Mouse (Mus musculus): Measurements from ENCODE around the gene 6030458C11Rik.

The 6030458C11Rik gene

DNA sequence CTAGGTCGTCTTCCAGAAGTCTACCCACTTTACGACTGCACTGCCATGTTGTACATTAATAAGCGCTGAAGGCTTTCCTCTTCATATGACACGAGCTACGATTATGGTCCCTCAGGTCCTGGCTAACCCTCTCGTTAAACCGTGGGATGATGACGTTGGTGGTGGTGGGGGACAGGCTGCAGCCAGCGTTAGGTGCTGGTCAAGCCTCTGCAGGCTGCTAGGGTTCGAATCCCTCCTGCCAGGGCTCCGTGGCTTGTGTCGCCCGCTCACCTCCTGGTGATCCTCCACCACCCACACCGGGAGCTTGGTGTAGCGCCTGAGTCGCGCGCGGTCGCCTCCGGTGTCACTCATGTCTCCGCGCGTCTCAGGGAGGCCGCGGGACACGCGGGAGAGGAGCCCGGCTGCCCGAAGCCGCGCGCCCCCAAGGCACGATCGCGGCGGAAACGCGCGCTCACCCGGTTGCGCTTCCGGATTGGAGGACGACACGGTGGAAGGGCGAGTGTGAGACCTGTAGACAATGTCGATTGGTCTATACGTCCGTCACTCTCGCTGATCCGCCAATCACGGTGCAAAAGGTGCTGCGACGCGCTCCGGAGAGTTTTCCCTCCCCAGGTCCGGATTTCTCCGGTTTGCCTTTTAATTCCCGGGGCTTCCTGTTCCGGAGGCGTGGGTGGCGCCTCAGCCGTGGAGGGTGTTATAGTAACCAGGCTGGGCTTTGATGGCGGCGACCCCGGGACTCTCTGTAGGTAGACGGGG lies at the start of gene 6030458C11Rik, which contains the start of gene Drosha:
TSS of gene 6030458C11Rik (minus strand) at position 453 of the 756 bp plus-strand sequence.
TSS of gene Drosha (plus strand) at position 619 of the 756 bp plus-strand sequence.
- peak; percentile 98 to 100 for DNase-seq (ENCODE audit: inconsistent age in 2 of 2, low spot score in 1 of 2)

DNA sequence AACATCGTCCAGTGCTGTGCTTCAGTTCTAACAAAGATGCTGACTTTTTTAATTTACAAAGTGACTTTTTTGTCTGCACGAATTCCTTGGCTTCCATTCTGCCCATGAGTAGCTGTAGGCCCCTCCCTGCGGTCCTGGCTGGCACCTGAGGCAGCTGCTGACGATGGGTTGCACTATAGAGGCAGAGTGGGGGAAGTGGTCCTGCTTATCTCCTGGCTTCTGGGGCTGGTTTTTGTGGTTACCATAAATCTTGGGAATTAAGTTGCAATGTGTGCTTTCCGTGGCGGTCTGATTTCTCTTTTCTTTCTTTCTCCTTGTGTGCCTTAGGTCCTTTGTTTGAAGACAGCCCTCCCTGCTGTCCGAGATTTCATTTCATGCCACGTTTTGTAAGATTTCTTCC lies 42.8 kb upstream of the 6030458C11Rik start:
- no peak for DNase-seq (ENCODE audit: inconsistent age in 2 of 2, low spot score in 1 of 2)

DNA sequence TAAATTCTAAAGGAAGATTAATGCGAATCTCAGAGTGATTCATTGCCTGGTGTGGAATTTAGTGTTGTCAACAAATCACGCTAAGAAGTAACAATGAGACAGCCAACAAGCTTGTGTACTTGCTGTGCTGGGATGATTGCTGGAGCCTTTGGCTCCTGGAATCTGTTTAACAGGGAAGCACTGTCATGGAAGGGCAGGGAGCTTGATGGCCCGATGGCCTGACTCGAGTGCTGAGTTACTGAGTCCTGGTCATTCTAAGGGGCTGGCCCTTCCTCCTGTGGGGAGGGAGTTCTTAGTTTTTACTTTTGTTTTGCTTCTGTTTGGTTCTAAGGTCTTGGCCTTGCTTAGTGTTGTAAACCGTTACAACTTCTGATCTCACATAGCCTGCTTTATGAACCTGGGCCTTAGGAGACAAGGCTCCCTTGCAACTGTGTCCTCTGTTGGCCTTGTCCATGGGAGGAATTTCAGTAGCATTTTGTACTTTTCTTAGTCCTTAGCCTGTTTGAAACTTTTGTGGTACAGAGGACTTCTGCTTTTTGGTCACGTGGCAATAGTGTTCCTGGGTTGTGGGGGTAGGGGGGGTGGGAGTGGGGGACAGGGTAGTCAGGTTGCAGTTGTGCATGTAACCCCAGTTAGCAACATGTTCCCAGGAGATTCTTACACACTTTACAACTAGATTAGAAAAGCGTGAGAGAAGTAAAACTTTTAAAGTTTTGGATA lies 41.3 kb upstream of the 6030458C11Rik start:
- no peak for DNase-seq (ENCODE audit: inconsistent age in 2 of 2, low spot score in 1 of 2)

DNA sequence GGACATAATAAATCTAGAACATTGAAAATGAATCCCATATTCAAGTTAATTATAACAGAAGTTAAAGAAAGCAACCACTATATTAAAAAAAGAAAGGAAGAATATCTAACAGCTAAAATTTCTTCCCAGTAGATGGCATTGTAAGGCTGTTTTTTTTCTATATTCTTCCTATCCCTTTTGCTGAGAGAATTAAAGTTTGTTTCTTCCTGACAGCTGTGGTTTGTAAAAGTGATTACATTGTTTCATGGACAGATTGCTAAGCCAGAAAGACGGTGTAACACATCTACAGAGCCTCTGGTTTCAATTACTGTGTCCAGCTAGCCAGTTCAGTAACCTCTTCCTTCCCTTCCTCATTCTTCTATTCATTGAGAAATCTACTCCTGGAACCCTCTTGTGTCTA lies 39.2 kb upstream of the 6030458C11Rik start:
- no peak for DNase-seq (ENCODE audit: inconsistent age in 2 of 2, low spot score in 1 of 2)

DNA sequence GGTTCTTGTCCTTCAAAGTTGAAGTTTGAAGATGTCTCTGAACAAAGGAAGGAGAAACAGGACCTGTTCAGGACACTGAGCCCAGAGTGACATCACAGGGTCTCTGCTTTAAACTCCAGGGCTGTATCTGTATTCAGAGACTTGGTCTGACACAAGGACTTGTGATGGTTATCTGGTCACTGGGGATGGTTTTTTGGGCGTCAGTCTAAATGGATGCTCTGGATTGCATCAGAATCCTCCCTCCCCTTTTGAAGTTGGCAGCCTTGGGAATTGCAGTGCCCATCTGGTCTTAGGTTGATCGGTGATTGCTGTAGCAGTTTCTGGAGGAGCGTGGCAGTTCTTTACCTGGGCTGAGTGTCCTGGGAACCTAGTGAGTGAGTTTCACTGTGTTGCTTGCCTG lies 37.6 kb upstream of the 6030458C11Rik start:
- DNase-seq (ENCODE audit: inconsistent age in 2 of 2, low spot score in 1 of 2): no peak

DNA sequence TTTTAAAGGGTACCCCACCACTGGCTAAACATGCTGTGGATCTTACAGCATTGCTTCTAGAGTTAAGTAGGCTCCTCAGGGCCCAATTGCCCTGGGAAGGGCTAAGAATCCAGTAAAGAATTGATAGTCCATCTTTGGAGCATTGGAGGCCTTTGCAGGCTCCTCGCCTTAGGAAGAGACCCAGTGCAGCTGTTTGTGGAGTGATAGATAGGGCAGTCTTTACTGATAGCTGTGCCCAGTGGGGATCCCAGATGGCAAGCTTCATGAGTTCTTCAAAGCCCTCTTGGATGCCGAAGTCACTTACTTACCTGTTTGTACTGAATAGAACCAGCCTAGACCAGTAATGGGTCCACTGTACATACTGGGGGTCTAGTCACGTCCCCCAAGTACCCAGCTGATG lies 34.2 kb upstream of the 6030458C11Rik start:
- DNase-seq (ENCODE audit: inconsistent age in 2 of 2, low spot score in 1 of 2): no peak

DNA sequence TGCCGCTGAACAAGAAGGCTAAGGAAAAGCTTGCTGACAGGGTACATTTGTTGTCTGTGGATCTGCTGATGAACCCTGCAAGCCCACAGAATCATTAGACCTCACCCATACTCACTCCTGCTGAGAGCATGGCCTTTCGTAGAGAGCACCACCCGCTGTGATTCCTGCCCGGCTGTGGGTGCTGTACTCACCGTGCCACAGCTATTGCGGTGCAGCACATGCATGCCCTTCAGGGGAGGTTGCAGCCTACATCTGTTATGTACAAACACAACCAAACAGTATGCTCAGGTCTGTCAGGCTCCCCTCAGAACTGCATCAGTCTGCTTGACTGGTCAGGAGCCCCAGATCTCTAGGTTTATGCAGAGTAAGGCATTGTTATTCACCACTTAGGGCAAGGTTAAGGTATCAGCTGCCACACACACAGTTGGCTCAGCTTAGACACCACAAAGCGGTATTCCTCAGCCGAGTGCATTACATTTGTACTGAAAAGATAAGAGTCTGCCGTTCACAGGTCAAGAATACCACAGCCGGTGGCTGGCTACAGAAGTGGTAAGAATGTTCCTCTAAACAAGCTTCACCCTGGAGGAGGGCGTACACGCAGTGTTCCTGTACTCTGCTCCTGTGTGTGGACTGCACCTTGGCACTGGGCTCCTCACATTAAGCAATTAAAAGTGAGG lies 33.5 kb upstream of the 6030458C11Rik start:
- no peak for DNase-seq (ENCODE audit: inconsistent age in 2 of 2, low spot score in 1 of 2)

DNA sequence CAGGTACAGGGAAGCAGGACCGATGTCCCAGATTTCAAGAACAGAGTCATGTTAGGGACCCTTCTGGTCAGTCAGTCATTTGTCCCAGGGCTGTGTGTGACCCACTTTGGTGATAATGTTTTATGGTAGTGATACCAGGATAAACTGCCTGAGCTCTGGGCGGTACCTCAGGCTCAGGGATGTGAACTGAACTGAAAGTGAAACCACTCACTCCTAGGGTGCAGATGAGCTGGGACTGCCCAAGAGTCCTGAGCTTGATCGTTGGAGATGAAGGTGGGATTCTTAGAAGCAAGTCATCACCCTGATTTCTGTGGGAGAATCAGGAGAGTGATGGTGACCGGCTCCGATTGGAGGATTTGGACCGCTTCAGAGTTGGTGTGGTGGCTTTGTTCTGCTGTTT lies 32.3 kb upstream of the 6030458C11Rik start:
- DNase-seq (ENCODE audit: inconsistent age in 2 of 2, low spot score in 1 of 2): no peak

DNA sequence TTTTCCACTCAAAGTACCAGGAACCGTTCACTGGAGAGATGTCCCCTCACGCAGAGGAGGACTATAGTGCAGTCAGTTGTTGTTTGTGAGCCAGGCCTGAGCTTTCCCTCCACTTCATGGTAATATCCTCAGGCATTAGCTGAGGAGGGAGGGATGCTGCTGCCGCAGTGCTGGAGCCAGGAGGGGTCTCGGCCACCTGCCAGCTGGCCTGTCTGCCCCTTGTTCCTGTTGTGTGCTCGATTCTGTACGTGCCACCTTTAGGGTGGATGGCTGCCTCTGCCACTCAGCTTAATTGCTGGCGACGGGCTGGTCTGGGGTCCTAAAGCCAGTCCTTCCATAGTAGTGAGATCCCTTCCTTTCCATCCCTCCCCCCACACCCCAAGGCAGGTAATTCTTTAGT lies 29.0 kb upstream of the 6030458C11Rik start:
- no peak for DNase-seq (ENCODE audit: inconsistent age in 2 of 2, low spot score in 1 of 2)

DNA sequence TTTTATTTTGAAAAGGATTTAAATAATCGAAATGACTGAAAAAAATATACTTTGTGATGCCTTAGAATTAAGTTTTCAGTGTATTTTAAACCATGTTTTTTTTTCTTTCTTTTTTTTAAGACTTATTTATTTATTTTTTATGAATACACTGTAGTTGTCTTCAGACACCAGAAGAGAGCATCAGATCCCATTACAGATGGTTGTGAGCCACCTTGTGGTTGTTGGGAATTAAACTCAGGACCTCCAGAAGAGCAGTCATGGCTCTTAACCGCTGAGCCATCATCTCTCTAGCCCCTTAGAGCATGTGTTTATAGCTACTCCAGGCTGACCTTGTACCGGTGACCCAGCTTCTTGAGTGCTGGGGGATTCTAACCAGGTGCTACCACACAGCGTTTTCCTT lies 24.9 kb upstream of the 6030458C11Rik start:
- no peak for DNase-seq (ENCODE audit: inconsistent age in 2 of 2, low spot score in 1 of 2)

DNA sequence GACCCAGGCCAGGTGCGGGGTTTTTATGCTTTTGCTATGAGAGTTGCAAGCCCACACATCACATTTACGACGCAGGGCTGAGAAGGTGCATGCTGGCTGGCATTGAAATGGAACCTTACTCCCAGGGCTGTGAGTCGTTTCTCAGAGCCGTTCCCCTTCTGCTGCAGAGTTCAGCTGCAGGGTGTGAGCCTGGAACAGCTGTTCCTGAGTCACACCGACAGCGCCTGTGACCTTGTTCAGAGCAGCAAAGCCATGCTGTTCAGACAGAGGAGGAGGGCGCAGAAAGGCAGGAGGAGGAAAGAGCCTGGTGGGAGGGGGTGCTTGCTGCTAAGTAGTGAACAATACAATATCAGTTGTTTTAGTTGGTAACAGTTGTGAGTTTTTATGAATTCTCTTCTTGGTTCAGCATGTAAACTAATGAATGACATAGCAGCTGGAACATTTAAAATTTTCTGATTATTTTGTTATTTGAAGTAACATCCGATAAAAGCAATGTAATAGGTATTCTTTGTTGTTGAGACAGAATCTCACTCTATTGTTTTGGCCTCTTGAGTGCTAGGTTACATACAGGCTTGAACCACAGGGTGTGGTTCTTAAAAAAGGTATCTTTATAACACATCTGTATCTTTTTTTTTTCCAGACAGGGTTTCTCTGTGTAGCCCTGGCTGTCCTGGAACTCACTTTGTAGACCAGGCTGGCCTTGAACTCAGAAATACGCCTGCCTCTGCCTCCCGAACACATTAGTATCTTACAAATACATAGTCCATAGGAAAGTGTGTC lies 23.9 kb upstream of the 6030458C11Rik start:
- peak; percentile 37 to 40 for DNase-seq (ENCODE audit: inconsistent age in 2 of 2, low spot score in 1 of 2)

DNA sequence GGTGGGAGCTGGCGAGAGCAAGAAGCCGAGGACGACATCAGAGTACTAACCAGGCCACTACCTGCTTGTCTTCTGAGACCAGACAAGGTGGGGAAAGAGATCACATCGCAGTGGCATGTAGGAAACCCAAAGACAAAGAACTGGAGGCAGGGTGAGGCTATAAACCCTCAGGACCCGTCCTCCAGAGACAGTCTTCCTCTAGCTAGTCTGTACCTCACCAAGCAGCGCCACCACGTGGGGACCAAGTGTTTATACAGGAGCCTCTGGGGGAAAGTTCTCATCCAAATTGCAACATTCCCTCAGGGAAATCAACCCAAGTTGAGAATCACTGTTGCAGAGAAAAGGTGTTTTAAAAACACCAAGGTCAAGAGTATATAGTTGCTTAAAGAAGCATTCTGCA lies 18.4 kb upstream of the 6030458C11Rik start:
- no peak for DNase-seq (ENCODE audit: inconsistent age in 2 of 2, low spot score in 1 of 2)

DNA sequence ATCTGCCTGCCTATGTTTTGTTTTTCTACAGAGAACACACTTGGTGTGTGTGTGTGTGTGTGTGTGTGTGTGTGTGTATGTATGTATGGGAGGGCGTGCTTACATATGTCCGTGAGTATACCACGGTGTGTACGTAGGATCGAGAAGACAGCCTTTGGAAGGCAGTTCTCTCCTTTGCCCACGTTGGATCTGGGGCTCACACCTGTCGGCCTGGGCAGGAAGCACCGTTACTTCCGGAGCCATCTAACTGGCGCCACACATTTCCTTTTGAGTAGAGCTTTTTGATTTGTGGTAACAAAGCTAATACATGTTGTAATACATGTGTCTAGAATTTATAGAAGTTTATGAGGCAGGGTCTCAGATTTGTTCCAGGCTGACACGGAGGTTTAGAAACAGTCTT lies 16.3 kb upstream of the 6030458C11Rik start:
- no peak for DNase-seq (ENCODE audit: inconsistent age in 2 of 2, low spot score in 1 of 2)

DNA sequence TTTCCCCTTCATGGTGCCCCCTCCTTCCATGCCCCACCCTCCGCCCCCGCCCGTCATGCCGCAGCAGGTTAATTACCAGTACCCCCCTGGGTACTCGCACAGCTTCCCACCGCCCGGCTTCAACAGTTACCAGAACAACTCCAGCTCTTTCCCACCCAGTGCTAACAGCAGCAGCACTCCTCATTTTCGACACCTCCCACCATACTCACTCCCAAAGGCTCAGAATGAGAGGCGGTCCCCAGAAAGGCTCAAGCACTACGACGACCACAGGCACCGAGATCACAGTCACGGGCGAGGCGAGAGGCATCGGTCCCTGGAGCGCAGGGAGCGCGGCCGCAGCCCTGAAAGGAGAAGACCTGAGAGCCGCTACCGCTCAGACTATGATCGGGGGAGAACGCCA lies 9.8 kb upstream of the 6030458C11Rik start:
- no peak for DNase-seq (ENCODE audit: inconsistent age in 2 of 2, low spot score in 1 of 2)

DNA sequence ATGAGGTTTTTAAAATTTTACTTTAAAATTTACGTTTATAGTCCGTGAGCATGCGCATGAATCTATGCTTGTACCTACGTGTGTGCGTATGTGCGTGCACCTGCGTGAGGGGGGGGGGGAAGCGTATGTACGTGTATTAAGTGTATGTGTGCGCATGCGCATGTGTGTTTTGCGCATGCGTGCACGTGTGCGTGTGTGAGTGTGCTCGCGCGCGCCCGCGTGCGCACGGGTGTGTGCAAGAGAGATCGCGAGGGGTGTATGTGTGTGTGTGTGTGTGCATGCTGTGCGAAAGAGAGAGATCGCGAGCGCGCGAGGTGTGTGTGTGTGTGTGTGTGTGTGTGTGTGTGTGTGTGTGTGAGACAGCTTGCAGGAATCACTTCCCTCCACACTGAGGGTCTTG lies 8.9 kb upstream of the 6030458C11Rik start:
- DNase-seq (ENCODE audit: inconsistent age in 2 of 2, low spot score in 1 of 2): no peak

DNA sequence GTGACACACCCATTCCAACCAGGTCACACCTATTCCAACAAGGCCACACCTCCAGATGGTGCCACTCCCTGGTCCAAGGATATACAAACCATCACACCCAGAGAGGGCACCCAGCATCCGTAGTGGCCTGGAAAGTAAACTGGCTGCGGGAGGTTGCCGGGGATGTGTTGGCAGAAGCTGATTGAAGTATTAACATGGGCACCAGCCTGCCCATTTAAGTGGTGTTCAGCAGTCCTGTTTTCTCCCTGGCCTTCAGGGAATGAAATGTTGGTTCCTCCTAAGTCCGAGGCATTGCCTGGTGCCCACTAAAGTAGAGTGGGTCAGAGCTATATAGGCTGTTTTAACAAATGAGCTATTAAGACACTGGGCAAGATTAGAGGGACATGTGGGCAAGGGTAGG lies 8.2 kb upstream of the 6030458C11Rik start:
- DNase-seq (ENCODE audit: inconsistent age in 2 of 2, low spot score in 1 of 2): no peak

DNA sequence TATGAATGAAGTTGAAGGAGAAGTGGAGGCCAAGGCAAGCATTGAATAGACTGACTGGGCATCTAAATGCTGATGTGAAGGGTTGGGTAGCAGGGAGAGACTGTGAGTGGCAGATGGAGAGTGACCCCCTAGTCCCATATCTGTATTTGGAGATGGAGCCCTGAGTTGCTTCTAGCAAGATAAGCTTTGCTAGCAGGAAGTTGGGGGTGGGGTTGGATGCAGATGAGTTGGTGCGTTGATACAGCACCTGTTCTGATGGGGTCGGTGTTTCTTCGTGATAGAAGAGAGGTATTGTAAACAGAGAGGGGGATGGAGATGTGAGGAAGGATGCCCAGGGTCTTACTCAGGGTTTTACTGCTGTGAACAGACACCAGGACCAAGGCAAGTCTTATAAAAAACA lies 5.4 kb upstream of the 6030458C11Rik start:
- no peak for DNase-seq (ENCODE audit: inconsistent age in 2 of 2, low spot score in 1 of 2)

DNA sequence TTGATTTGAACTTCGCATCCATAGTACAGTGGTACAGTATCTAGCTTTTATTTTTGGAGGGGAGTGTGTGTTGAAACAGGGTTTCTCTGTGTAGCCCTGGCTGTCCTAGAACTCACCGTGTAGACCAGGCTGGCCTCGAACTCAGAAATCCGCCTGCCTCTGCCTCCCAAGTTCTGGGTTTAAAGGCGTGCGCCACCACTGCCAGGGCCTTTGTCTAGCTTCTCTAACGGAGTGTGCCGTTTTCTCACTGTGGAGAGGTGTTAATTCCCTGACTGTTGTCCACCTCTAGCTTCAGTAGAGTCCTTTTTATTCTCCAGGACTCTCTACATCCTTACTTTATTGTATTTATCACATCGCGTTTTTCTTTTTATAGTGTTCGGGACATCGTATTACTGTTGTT lies 959 bp upstream of the 6030458C11Rik start:
- DNase-seq (ENCODE audit: inconsistent age in 2 of 2, low spot score in 1 of 2): peak in 1 of 2 experiments; percentile 9

DNA sequence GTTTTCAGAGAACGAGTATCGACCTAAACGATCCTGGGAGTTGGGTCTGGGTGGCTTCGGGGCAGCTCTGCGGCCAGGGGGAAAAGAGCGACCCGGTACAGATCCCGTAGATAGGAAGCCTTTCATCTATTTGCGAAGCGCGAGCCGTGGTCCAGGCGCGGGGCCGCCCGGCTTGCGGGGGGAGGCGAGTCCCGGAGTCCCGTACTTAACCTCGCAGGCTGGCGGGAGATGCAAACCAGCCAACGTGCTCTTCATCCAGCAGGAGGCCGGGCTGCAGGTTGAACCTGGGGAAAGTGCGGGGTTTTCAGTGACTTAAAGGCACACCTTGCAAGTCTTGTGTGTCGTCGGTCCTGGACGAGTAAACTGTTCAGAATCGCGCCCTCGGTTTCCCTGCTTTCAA lies 516 bp upstream of the 6030458C11Rik start:
- no peak for DNase-seq (ENCODE audit: inconsistent age in 2 of 2, low spot score in 1 of 2)

DNA sequence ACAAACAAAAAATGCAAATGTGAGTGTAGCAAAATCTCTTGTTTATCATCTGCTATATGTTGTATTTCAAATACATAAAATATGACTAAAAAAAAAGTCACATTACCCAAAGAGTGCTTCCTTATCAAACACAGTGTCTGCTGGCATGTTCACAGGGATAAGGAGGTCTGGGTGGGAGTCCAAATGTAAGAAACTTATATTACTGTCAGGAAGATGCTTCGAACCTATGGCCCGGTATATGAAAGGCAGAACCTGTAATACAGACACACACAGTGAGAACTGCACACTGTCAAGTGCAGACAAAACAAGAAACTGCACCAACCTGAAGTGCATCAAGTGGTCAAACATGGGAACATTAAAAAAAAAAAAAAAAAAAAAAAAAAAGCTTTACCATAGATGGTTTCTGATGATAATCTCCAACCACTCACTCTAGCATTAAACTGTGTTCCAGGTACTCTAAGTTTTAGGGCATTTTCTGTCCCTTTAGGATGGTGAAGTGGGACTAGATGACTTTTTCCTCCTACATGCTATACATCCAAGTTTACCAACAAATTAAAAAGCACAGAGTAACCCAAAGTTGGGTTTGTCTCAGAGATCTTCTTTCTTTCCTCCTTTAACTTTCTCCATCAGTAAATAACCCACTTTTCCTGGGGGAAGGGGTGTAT lies 862 bp downstream of the 6030458C11Rik start:
- DNase-seq (ENCODE audit: inconsistent age in 2 of 2, low spot score in 1 of 2): no peak
